Mouse (Mus musculus) liver, embryonic 15.5 days (tissue): ENCODE measurements around the gene Tgfbr2. TPM values are rescaled to one million over a fixed set of nuclear protein-coding genes. Genes with fewer than 3 reads are reported as not detected.

ENCODE experiments used
- ATAC-seq: fragments of 200-750 bp; cut with Nextera tagmentation; 2 replicates; pipeline ENCODE4 v1.8.0; 2017; ENCODE audit warnings: moderate number of reproducible peaks, mild to moderate bottlenecking, moderate library complexity; ENCODE audit not compliant: insufficient read depth
- H3K27ac ChIP-seq: fragments of 300-500 bp; sonication (generic); replicated peaks from 2 replicates; pipeline ENCODE4 v1.5.1; 2015; ENCODE audit warnings: mild to moderate bottlenecking, inconsistent platforms
- H3K27me3 ChIP-seq: fragments of 300-500 bp; sonication (generic); 2 replicates; pipeline ENCODE4 v1.6.1; 2015; ENCODE audit warnings: mild to moderate bottlenecking, inconsistent platforms
- H3K36me3 ChIP-seq: fragments of 300-500 bp; sonication (generic); replicated peaks from 2 replicates; pipeline ENCODE4 v1.6.1; 2015; ENCODE audit warnings: moderate library complexity, mild to moderate bottlenecking, inconsistent platforms
- H3K4me1 ChIP-seq: fragments of 300-500 bp; sonication (generic); replicated peaks from 2 replicates; pipeline ENCODE4 v1.6.1; 2015; ENCODE audit warnings: inconsistent platforms
- H3K4me2 ChIP-seq: fragments of 300-500 bp; sonication (generic); 2 replicates; pipeline ENCODE4 v1.6.1; 2015; ENCODE audit warnings: moderate library complexity, mild to moderate bottlenecking, inconsistent platforms
- H3K4me3 ChIP-seq: fragments of 300-500 bp; sonication (generic); replicated peaks from 2 replicates; pipeline ENCODE4 v1.5.1; 2015; ENCODE audit warnings: mild to moderate bottlenecking, inconsistent platforms
- H3K9ac ChIP-seq: fragments of 300-500 bp; sonication (generic); 2 replicates; pipeline ENCODE4 v1.6.1; 2015; ENCODE audit warnings: moderate library complexity, mild to moderate bottlenecking, inconsistent platforms
- H3K9me3 ChIP-seq: fragments of 300-500 bp; sonication (generic); replicated peaks from 2 replicates; pipeline ENCODE4 v1.6.1; 2016; ENCODE audit warnings: inconsistent platforms
- WGBS: fragments of 180-500 bp; shearing (Covaris S2); methylation state at CpG from one replicate; pipeline ENCODE4 v1.1.7; 2015; ENCODE audit warnings: mixed read lengths; ENCODE audit not compliant: insufficient replicate concordance; 5-methylcytosine and 5-hydroxymethylcytosine counted together
- polyA plus RNA-seq: library from polyadenylated mRNA; unstranded; fragments of >200 nt; fragmentation: Nextera tagmentation; extraction: Ambion mirVana; gene quantifications from 2 replicates; pipeline ENCODE4 v1.2.1, GENCODE M21; 2015

Gene Tgfbr2
- polyA plus RNA-seq, 1 experiment from 2014 or later, result 6.6 TPM

DNA sequence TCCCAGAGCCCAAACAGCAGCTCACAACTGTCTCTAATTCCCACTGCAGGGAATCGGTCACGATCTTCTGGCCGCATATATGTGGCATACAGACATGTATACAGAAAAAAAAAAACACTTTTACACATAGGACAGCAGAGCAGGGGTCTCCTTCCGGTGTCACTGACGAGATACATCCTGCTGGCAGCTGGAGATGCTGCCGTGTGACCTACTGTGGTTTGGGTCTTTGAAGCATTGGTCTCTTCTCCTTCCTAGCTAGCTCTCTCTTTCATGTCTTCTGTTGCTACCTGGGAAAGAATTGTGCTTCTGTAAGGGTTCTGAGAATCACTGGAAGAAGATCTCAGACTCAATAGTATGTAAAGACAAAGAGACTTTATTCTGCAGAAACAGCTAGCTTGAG is 39.1 kb upstream of the Tgfbr2 start:
- Histone ChIP-seq H3K27me3 (no peaks in the 10 kb centered on the region), H3K36me3 (no peaks in the 10 kb centered on the region), H3K9me3 (no peaks in the 10 kb centered on the region), H3K9ac (no peak overlapping the region), H3K4me2 (no peak overlapping the region), H3K27ac (no peak overlapping the region), H3K4me3 (no peak overlapping the region), H3K4me1 (no peaks in the 10 kb centered on the region)
- no peak for ATAC-seq
- WGBS, result 63% methylated on average over 6 of the region's 6 CpGs

DNA sequence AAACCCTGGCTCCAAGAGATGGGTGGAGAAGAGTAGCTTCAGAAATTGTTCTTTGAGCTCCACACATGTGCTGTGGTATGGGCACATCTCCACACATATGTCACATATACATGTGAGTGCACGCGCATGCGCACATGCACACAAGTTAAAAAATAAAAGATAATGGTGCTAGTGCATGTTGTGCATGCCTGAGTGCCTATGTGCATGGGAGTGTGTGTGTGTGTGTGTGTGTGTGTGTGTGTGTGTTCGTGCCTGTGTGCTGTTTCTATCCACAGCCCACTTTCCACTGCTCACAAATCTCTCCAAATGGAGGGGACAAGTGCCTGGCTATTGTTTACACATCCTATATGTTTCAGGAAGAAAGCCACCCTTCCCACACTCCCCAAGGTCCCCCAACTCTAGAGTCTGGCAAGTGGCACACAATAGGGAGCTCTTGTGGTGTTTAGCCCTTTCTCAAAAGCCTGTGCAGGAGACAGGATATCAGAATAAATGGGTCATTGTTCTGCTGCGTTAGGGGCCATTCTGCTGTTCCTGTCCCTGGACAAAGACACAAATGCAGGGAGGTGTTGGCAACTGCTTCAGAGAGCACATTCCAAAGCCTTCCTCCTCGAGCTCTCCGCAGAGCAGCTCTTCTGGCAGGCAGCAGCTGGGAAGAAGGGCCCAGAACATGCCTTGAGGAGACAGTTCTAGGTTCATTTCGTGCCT is 37.9 kb upstream of the Tgfbr2 start:
- H3K9ac ChIP-seq, result no peak overlapping the region
- H3K4me1 ChIP-seq, result no peaks in the 10 kb centered on the region
- H3K27ac ChIP-seq, result no peak overlapping the region
- no peaks in the 10 kb centered on the region for H3K36me3 ChIP-seq
- no peak for ATAC-seq
- H3K4me3 ChIP-seq, result no peak overlapping the region
- H3K4me2 ChIP-seq, result no peak overlapping the region
- 76% methylated on average over 8 of the region's 8 CpGs for WGBS
- no peaks in the 10 kb centered on the region for H3K9me3 ChIP-seq
- no peaks in the 10 kb centered on the region for H3K27me3 ChIP-seq

DNA sequence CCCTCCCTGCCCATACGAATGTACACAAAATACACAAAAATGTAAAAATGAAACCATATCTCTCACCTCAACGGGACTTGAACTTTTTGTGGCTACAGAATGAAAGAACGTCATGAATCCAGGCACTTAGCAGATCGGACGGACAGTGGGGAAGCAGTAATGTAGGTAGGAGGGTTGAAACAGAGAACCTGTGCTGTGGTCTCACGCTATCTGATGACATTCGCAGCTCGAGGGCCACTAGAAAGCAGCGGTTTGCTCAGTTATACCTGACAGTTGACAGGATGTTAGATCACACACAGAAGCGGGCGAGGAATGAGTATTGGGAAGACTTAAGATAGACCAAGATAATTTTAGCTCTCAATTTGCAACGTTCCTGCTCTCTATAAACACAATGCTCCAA is 36.9 kb upstream of the Tgfbr2 start:
- Histone ChIP-seq H3K4me2 (no peak overlapping the region), H3K4me1 (no peaks in the 10 kb centered on the region), H3K9ac (no peak overlapping the region), H3K9me3 (no peaks in the 10 kb centered on the region), H3K4me3 (no peak overlapping the region), H3K27me3 (no peaks in the 10 kb centered on the region), H3K27ac (no peak overlapping the region), H3K36me3 (no peaks in the 10 kb centered on the region)
- 44% methylated on average over 12 of the region's 12 CpGs for WGBS
- no peak for ATAC-seq

DNA sequence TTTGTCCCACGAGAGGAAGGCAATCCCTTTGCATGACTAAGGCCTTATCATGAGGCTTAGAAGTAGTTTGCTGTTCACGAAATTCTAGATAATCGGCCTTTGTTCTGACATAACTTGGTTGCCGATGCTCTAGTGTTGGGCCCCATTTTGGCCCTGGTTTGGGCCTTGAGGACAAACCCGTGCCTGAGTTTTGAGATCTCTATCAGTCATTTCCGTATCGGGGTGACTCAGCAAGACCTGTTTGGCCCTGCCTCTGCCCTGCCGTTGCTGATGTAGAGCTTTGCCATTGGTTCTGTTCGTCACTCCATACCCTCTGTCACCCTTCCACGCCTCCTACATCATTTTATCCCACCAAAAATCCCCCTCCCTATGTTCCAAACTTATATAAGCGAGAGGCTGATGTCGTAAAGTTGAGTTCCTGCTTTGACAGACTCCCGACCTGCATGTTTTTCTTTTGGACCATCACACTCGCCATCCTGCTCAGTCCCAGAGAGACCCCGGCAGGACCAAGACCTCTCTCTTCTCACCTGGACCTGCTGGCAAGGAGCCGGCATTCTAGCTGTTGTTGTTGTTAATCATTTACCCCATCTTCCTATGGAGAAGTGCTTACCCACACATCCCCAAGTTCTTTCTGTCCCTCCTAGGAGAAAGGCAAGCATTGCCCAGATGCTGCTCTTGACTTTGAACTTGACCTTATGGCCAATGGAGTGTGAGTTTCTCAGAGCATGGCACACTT is 33.2 kb upstream of the Tgfbr2 start:
- ATAC-seq, result no peak
- Histone ChIP-seq H3K4me2 (no peak overlapping the region), H3K9me3 (no peaks in the 10 kb centered on the region), H3K4me1 (no peaks in the 10 kb centered on the region), H3K36me3 (no peaks in the 10 kb centered on the region), H3K27me3 (no peaks in the 10 kb centered on the region), H3K4me3 (no peak overlapping the region), H3K9ac (no peak overlapping the region), H3K27ac (no peak overlapping the region)
- WGBS, result 62% methylated on average over 16 of the region's 16 CpGs

GRCm38 (mm10) chr9:116206901-116207300 is 31.7 kb upstream of the Tgfbr2 start:
- ATAC-seq, result no peak
- Histone ChIP-seq H3K4me3 (no peak overlapping the region), H3K4me1 (no peaks in the 10 kb centered on the region), H3K27me3 (no peaks in the 10 kb centered on the region), H3K27ac (no peak overlapping the region), H3K9ac (no peak overlapping the region), H3K4me2 (no peak overlapping the region), H3K36me3 (no peaks in the 10 kb centered on the region), H3K9me3 (no peaks in the 10 kb centered on the region)
- 37% methylated on average over 2 of the region's 2 CpGs for WGBS

DNA sequence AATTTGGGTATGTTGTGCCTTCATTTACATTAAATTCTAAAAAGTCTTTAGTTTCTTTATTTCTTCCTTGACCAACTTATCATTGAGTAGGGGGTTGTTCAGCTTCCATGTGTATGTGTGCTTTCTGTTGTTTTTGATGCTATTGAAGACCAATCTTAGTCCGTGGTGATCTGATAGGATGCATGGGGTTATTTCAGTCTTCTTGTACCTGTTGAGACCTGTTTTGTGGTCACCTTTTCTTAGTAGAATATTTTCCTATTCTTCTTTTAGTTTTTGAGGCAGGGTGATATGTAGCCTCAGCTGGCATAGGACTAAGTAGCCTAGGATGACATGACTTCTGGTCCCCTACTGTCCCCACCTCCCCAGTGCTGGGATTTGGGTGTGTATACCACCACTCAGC is 28.5 kb upstream of the Tgfbr2 start:
- no peaks in the 10 kb centered on the region for H3K36me3 ChIP-seq
- no peaks in the 10 kb centered on the region for H3K27me3 ChIP-seq
- H3K9ac ChIP-seq, result no peak overlapping the region
- H3K27ac ChIP-seq, result no peak overlapping the region
- H3K9me3 ChIP-seq, result no peaks in the 10 kb centered on the region
- H3K4me1 ChIP-seq, result no peaks in the 10 kb centered on the region
- no peak for ATAC-seq
- no peak overlapping the region for H3K4me2 ChIP-seq
- 67% methylated on average over 1 of the region's 1 CpGs for WGBS
- H3K4me3 ChIP-seq, result no peak overlapping the region

DNA sequence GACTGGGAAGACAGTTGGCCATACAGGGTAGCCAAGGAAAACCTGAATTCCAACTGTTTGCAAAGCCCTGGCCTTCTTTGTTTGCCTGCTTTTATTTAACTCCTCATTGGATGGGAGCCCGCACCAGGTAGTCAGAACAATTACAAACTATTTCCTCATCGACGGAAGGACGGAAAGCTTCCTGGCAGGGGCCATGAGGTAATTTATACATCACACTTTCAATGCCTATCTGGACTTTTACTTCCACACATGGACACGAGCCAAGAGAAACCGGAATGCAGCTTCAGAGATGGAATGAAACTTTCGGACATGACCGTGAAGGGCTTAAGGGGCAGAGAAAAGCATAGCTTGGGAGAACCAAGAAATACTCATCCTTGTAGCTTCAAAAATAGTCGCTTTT is 24.0 kb upstream of the Tgfbr2 start:
- no peak for ATAC-seq
- Histone ChIP-seq H3K36me3 (no peaks in the 10 kb centered on the region), H3K9me3 (no peaks in the 10 kb centered on the region), H3K27me3 (no peaks in the 10 kb centered on the region), H3K9ac (no peak overlapping the region), H3K4me3 (no peak overlapping the region), H3K4me2 (no peak overlapping the region), H3K4me1 (no peaks in the 10 kb centered on the region; the same call in 1 of the 2 replicates), H3K27ac (no peak overlapping the region)
- WGBS, result 62% methylated on average over 9 of the region's 9 CpGs

- Histone ChIP-seq H3K27me3 (no peaks in the 10 kb centered on the region), H3K4me1 (no peaks in the 10 kb centered on the region; the same call in 1 of the 2 replicates), H3K27ac (no peak overlapping the region), H3K9ac (no peak overlapping the region), H3K36me3 (no peaks in the 10 kb centered on the region), H3K4me2 (no peak overlapping the region), H3K9me3 (no peaks in the 10 kb centered on the region), H3K4me3 (no peak overlapping the region)
- 70% methylated on average over 9 of the region's 9 CpGs for WGBS
- ATAC-seq, result no peak
Measured at GRCm38 (mm10) chr9:116198488-116198887, 23.3 kb upstream of the Tgfbr2 start.

GRCm38 (mm10) chr9:116197491-116198170 is 22.5 kb upstream of the Tgfbr2 start:
- H3K27ac ChIP-seq, result no peak overlapping the region
- H3K9me3 ChIP-seq, result no peaks in the 10 kb centered on the region
- no peaks in the 10 kb centered on the region; the same call in 1 of the 2 replicates for H3K4me1 ChIP-seq
- 68% methylated on average over 11 of the region's 11 CpGs for WGBS
- H3K27me3 ChIP-seq, result no peaks in the 10 kb centered on the region
- H3K9ac ChIP-seq, result no peak overlapping the region
- no peaks in the 10 kb centered on the region for H3K36me3 ChIP-seq
- H3K4me2 ChIP-seq, result no peak overlapping the region
- H3K4me3 ChIP-seq, result no peak overlapping the region
- no peak for ATAC-seq

DNA sequence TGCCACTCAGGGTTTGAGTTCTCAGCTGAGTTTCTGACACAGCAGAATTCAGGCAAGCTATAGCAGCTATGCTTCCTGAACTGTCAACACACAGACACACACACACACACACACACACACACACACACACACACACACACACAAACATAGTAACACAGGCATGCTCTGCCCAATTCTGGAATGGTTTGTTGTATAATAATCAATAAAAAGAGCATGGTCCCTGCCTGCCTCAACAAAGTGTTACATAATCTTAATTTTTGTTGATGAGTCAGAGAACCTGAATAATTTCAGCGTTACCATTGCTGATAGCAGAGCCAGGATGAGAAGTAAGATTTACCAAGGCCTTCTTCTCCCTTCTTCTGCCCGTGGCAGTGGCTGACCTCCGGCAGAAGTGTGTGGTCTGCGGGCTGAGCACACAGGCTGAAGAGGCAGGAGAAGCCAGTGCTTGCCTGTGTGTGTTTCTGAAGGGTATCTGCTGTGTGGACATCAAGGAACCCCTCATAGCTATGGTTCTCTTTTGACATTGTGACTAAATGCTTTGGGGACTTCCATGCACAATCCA is 18.8 kb upstream of the Tgfbr2 start:
- no peak overlapping the region for H3K27ac ChIP-seq
- 18% methylated on average over 4 of the region's 4 CpGs for WGBS
- H3K4me1 ChIP-seq, result no peaks in the 10 kb centered on the region; the same call in 1 of the 2 replicates
- no peaks in the 10 kb centered on the region for H3K27me3 ChIP-seq
- ATAC-seq, result no peak
- H3K4me2 ChIP-seq, result no peak overlapping the region
- H3K9ac ChIP-seq, result no peak overlapping the region
- no peak overlapping the region for H3K4me3 ChIP-seq
- H3K36me3 ChIP-seq, result no peaks in the 10 kb centered on the region
- no peaks in the 10 kb centered on the region for H3K9me3 ChIP-seq

DNA sequence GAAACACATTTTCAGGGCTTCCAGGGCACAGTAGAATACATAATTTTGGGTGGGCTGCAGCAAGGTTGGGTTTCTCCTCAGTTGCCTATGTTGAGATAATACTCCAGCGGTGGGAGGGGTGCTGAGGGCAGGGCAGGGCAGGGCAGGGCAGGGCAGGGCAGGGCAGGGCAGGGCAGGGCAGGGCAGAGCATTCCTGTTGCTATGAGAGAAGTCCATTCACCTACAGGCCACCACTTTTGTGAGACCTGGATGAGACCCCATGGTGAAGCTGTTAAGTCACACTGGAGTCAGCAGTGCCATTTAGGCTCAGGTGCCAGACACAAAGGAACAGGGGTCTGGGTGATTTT is 18.3 kb upstream of the Tgfbr2 start:
- H3K27me3 ChIP-seq, result no peaks in the 10 kb centered on the region
- H3K9ac ChIP-seq, result no peak overlapping the region
- H3K27ac ChIP-seq, result no peak overlapping the region
- no peaks in the 10 kb centered on the region for H3K36me3 ChIP-seq
- WGBS, result 26% methylated on average over 1 of the region's 1 CpGs
- no peaks in the 10 kb centered on the region; the same call in 1 of the 2 replicates for H3K4me1 ChIP-seq
- H3K4me3 ChIP-seq, result no peak overlapping the region
- no peak for ATAC-seq
- H3K4me2 ChIP-seq, result no peak overlapping the region
- H3K9me3 ChIP-seq, result no peaks in the 10 kb centered on the region
